Mouse (Mus musculus): ENCODE measurements around the gene Zmat1. TPM values are rescaled to one million over a fixed set of nuclear protein-coding genes. Genes with fewer than 3 reads are reported as not detected.

Zmat1 gene
- polyA plus RNA-seq, 1 experiment from 2014 or later = 7.6 TPM

DNA sequence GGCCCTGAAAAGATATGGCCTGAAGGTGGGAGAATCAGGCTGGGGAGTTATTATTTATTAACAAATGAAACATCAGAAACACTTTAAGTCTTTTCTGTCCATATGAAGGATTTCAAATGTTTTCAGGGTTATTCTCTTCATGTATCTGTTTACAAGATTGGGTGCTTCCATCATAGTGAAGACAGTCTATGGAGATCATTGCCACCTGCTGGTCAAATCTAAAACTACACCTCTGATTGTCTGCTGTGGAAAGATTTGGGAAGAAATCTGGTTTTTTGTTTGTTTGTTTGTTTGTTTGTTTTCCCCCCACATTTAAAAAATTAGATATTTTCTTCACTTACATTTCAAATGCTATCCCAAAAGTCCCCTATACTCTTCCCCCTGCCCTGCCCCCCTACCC is 84.0 kb downstream of the Zmat1 start:
- no peaks in the 10 kb centered on the region for H3K27me3 ChIP-seq (replicated peaks)
- no peak overlapping the region for H3K4me3 ChIP-seq
- no peaks in the 10 kb centered on the region for H3K4me1 ChIP-seq
- H3K4me2 ChIP-seq = no peak overlapping the region
- no peak overlapping the region for H3K27ac ChIP-seq (replicated peaks)
- H3K9me3 ChIP-seq = no peaks in the 10 kb centered on the region
- no peaks in the 10 kb centered on the region for H3K36me3 ChIP-seq
- ATAC-seq (ENCODE audit: extremely low read depth, insufficient number of reproducible peaks, low FRiP score, low TSS enrichment) = no peak
- no peak overlapping the region for H3K9ac ChIP-seq

DNA sequence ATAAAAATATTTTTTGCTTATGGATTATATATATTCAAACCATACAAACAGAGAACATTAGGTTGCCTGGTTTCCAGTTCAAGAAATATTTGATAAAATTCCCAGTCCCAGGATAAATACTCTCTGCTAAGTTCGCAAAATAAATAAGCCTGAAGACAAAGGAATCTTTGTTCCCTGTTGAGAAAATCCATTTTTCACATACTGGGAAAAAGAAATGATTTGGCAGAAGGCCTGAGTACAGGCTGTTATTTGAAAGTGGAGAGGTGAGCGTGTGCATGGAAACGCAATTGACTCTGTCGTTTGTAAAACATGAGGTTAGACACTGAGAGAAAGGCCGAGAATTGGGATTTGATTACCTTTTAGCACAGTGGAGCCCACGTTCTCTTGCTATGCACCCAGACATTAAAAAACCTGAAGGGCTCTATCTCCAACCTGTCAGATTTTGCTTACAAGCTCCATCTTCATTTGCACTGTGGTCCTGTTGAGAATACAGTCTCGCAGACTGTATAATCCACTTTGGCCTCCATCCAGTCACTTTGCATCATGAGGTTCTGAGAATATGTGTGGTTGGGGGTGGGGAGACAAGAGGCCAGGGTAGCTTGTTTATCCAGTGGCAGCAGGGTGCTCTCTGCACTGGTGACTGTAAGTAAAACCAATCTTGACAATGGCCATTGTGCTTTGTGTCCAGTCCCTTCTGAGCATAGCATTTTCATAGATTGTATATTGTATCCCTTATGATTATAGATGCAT is 85.2 kb downstream of the Zmat1 start:
- no peak for ATAC-seq (ENCODE audit: extremely low read depth, insufficient number of reproducible peaks, low FRiP score, low TSS enrichment)

More for the DNA sequence above, 85.2 kb downstream of the Zmat1 start:
- Histone ChIP-seq H3K4me3 (no peak overlapping the region), H3K27me3 (replicated peaks) (no peaks in the 10 kb centered on the region), H3K4me1 (no peaks in the 10 kb centered on the region), H3K36me3 (no peaks in the 10 kb centered on the region), H3K27ac (replicated peaks) (no peak overlapping the region), H3K4me2 (no peak overlapping the region), H3K9me3 (no peaks in the 10 kb centered on the region), H3K9ac (no peak overlapping the region)
- WGBS = 55% methylated on average over 7 of the region's 7 CpGs

Other genes with a start within 250 kb of the Zmat1 start
- gene Armcx2, start 200.0 kb downstream of the Zmat1 start, polyA plus RNA-seq (2015; fragmentation: Nextera tagmentation; extraction: Ambion mirVana) = 61.5 and 64.3 TPM in 2 replicates
- 0.29 and 0.79 TPM in 2 replicates for gene Nxf2, start 44.5 kb downstream of the Zmat1 start, polyA plus RNA-seq (2015; fragmentation: Nextera tagmentation; extraction: Ambion mirVana)
- not detected in 2 replicates for gene Gm15023, start 168.4 kb upstream of the Zmat1 start, polyA plus RNA-seq (2015; fragmentation: Nextera tagmentation; extraction: Ambion mirVana)
- 1.5 and 2.3 TPM in 2 replicates for gene Tceal6, start 201.5 kb upstream of the Zmat1 start, polyA plus RNA-seq (2015; fragmentation: Nextera tagmentation; extraction: Ambion mirVana)

Data from heart, embryonic 13.5 days (tissue).